Mouse (Mus musculus): ENCODE data around the gene Ccdc153. TPM values are rescaled to one million over a fixed set of nuclear protein-coding genes. Genes with fewer than 3 reads are reported as not detected.

Ccdc153 gene
- polyA plus RNA-seq, 1 experiment from 2014 or later, result not detected

GRCm38 (mm10) chr9:44287003-44287400, 46.5 kb downstream of the Ccdc153 start:
- Histone ChIP-seq H3K9me3 (replicated peaks) (no peaks in the 10 kb centered on the region), H3K4me2 (peak overlapping the region; percentile 78), H3K9ac (peak overlapping the region; percentile 92), H3K4me1 (replicated peaks) (peaks cover 62% of the 10 kb centered on the region), H3K4me3 (replicated peaks) (peak overlapping the region; percentile 77), H3K27me3 (peaks cover 15% of the 10 kb centered on the region; the same call in 1 of the 2 replicates), H3K36me3 (replicated peaks) (peaks cover 52% of the 10 kb centered on the region), H3K27ac (replicated peaks) (peak overlapping the region; percentile 89)
- 0 out of 2 replicates have a peak, but pooled peaks have one; percentile 6 for ATAC-seq (ENCODE audit: insufficient read depth)
- 12% methylated on average over 11 of the region's 11 CpGs for WGBS (ENCODE audit: insufficient replicate concordance)

GRCm38 (mm10) chr9:44287401-44288075, 47.1 kb downstream of the Ccdc153 start:
- H3K4me1 ChIP-seq (replicated peaks), result peaks cover 65% of the 10 kb centered on the region
- H3K9ac ChIP-seq, result peak overlapping the region; percentile 92
- 2% methylated on average over 47 of the region's 47 CpGs for WGBS (ENCODE audit: insufficient replicate concordance)

DNA sequence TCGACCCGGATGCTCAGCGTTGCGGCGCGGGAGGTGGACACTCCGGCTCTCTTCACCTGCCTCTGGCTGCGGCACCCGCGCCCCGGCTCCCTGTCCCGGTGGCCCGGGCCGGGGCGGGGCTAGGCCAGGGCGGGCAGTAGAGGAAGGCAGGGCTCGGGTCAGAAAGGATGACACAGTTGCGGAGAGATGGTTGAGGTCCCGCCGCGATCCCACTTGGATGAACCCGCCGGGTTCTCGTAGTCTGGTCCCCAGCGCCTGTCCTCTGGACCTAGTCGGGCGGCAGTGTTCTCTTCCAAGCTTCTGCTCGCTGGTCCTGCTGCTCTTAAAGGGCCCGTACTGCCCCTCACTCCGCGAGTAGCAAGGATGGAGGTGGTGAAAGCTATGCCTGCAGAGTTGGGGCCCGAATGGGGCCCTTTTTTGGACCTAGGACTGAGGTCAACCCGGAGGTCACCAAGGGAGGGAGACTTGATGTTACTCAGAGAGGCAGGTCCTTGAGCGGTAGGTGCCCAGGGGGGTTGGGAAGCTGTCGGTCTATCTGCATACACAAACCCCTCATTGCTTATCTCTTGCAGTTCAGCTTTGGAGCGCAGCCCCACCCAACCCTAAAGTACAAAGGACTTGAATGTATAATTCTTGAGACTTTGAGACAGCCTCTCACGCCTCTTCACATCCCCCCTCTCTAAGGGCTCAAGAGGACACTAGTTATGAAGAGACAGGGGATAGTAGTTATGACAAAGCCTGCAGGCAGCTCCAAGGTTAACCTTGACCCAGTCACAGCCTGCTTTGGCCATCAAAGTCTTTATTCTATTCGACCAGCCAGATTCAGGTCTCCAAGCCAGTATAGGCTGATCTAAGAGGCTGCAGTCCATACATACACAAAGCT, 47.8 kb downstream of the Ccdc153 start, which contains the start of gene Abcg4:
Abcg4 (minus strand) TSS at position 540 of the 883 bp plus-strand sequence.
- H3K36me3 ChIP-seq (replicated peaks), result peaks cover 55% of the 10 kb centered on the region
- ATAC-seq (ENCODE audit: insufficient read depth), result peak; percentile 86
- peaks cover 73% of the 10 kb centered on the region for H3K4me1 ChIP-seq (replicated peaks)

More at GRCm38 (mm10) chr9:44287401-44288075, 47.1 kb downstream of the Ccdc153 start:
- Histone ChIP-seq H3K36me3 (replicated peaks) (peaks cover 52% of the 10 kb centered on the region), H3K27ac (replicated peaks) (peak overlapping the region; percentile 89), H3K4me2 (peak overlapping the region; percentile 78), H3K27me3 (peaks cover 15% of the 10 kb centered on the region; the same call in 1 of the 2 replicates), H3K9me3 (replicated peaks) (no peaks in the 10 kb centered on the region), H3K4me3 (replicated peaks) (peak overlapping the region; percentile 77)
- peak; percentile 32 for ATAC-seq (ENCODE audit: insufficient read depth)

GRCm38 (mm10) chr9:44288959-44289291, 48.4 kb downstream of the Ccdc153 start:
- Histone ChIP-seq H3K9me3 (replicated peaks) (no peaks in the 10 kb centered on the region), H3K4me3 (replicated peaks) (peak overlapping the region; percentile 77), H3K27me3 (peaks cover 15% of the 10 kb centered on the region; the same call in 1 of the 2 replicates), H3K4me1 (replicated peaks) (peaks cover 68% of the 10 kb centered on the region), H3K36me3 (replicated peaks) (peaks cover 55% of the 10 kb centered on the region), H3K27ac (replicated peaks) (peak overlapping the region; percentile 89), H3K9ac (peak overlapping the region; percentile 92), H3K4me2 (peak overlapping the region; percentile 78)
- 6% methylated on average over 11 of the region's 11 CpGs for WGBS (ENCODE audit: insufficient replicate concordance)
- ATAC-seq (ENCODE audit: insufficient read depth), result peak; percentile 35

More for the DNA sequence above, 47.8 kb downstream of the Ccdc153 start, which contains the start of gene Abcg4:
- Histone ChIP-seq H3K27me3 (peaks cover 15% of the 10 kb centered on the region; the same call in 1 of the 2 replicates), H3K4me3 (replicated peaks) (peak within 1 kb of the TSS; percentile 77), H3K9ac (peak within 1 kb of the TSS; percentile 92), H3K27ac (replicated peaks) (peak within 1 kb of the TSS; percentile 89), H3K4me2 (peak within 1 kb of the TSS; percentile 78), H3K9me3 (replicated peaks) (no peaks in the 10 kb centered on the region)
- under 1% methylated on average over 38 of the region's 38 CpGs for WGBS (ENCODE audit: insufficient replicate concordance)

DNA sequence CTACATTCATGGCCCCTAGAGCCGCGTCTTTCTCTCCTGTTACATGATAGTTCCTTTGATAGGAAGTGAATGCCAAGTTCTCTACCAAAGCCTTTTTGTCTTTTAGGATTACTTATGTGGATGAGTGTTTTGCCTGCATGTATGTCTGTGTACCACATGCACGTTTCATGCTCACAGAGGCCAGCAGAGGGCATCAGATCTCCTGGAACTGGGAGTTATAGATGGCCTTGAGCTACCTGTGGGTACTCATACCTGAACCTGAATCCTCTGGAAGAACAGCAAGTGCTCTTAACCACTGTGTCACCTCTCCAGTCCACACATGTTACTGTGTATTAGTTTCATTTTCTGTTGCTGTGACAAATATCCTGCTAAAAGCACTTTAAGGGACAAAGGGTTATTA, 52.0 kb downstream of the Ccdc153 start:
- Histone ChIP-seq H3K9ac (no peak overlapping the region), H3K4me1 (replicated peaks) (peaks cover 42% of the 10 kb centered on the region), H3K4me2 (no peak overlapping the region), H3K27me3 (peaks cover 7% of the 10 kb centered on the region; the same call in 1 of the 2 replicates), H3K9me3 (replicated peaks) (no peaks in the 10 kb centered on the region), H3K4me3 (replicated peaks) (no peak overlapping the region), H3K36me3 (replicated peaks) (peaks cover 75% of the 10 kb centered on the region), H3K27ac (replicated peaks) (no peak overlapping the region)
- no peak for ATAC-seq (ENCODE audit: insufficient read depth)
- WGBS (ENCODE audit: insufficient replicate concordance), result 62% methylated on average over 3 of the region's 3 CpGs

Other genes with a start within 250 kb of the Ccdc153 start
- 0.15 and 0.26 TPM in 2 replicates for gene Thy1, start 197.3 kb upstream of the Ccdc153 start, polyA plus RNA-seq (2015; fragmentation: Nextera tagmentation; extraction: Ambion mirVana)
- gene Usp2, start 173.7 kb upstream of the Ccdc153 start, polyA plus RNA-seq (2015; fragmentation: Nextera tagmentation; extraction: Ambion mirVana), result 3.7 and 4.3 TPM in 2 replicates
- 0.10 TPM in 1 of 2 replicates, not detected in the other for gene Mfrp, start 138.9 kb upstream of the Ccdc153 start, polyA plus RNA-seq (2015; fragmentation: Nextera tagmentation; extraction: Ambion mirVana)
- 0.29 and 0.53 TPM in 2 replicates for gene C1qtnf5, start 133.4 kb upstream of the Ccdc153 start, polyA plus RNA-seq (2015; fragmentation: Nextera tagmentation; extraction: Ambion mirVana)
- gene Gm49380, start 127.2 kb upstream of the Ccdc153 start, polyA plus RNA-seq (2015; fragmentation: Nextera tagmentation; extraction: Ambion mirVana), result not detected in 2 replicates
- 35.2 and 38.4 TPM in 2 replicates for gene Rnf26, start 127.2 kb upstream of the Ccdc153 start, polyA plus RNA-seq (2015; fragmentation: Nextera tagmentation; extraction: Ambion mirVana)
- 4.4 and 4.8 TPM in 2 replicates for gene Mcam, start 106.2 kb upstream of the Ccdc153 start, polyA plus RNA-seq (2015; fragmentation: Nextera tagmentation; extraction: Ambion mirVana)
- 5.1 and 5.8 TPM in 2 replicates for gene Cbl, start 6.6 kb upstream of the Ccdc153 start, polyA plus RNA-seq (2015; fragmentation: Nextera tagmentation; extraction: Ambion mirVana)
- 0.07 TPM in 1 of 2 replicates, not detected in the other for gene Pdzd3, start 10.8 kb downstream of the Ccdc153 start, polyA plus RNA-seq (2015; fragmentation: Nextera tagmentation; extraction: Ambion mirVana)
- 4.1 and 4.2 TPM in 2 replicates for gene Nlrx1, start 27.9 kb downstream of the Ccdc153 start, polyA plus RNA-seq (2015; fragmentation: Nextera tagmentation; extraction: Ambion mirVana)
- 16.4 and 18.6 TPM in 2 replicates for gene Abcg4, start 47.9 kb downstream of the Ccdc153 start, polyA plus RNA-seq (2015; fragmentation: Nextera tagmentation; extraction: Ambion mirVana)
- 12.7 and 14.2 TPM in 2 replicates for gene Hinfp, start 65.0 kb downstream of the Ccdc153 start, polyA plus RNA-seq (2015; fragmentation: Nextera tagmentation; extraction: Ambion mirVana)
- 9.6 and 10.4 TPM in 2 replicates for gene C2cd2l, start 79.6 kb downstream of the Ccdc153 start, polyA plus RNA-seq (2015; fragmentation: Nextera tagmentation; extraction: Ambion mirVana)
- 17.9 and 18.4 TPM in 2 replicates for gene Dpagt1, start 85.3 kb downstream of the Ccdc153 start, polyA plus RNA-seq (2015; fragmentation: Nextera tagmentation; extraction: Ambion mirVana)
- gene H2afx, start 94.0 kb downstream of the Ccdc153 start, polyA plus RNA-seq (2015; fragmentation: Nextera tagmentation; extraction: Ambion mirVana), result 226 and 228 TPM in 2 replicates
- 1,466 and 1,543 TPM in 2 replicates for gene Hmbs, start 103.6 kb downstream of the Ccdc153 start, polyA plus RNA-seq (2015; fragmentation: Nextera tagmentation; extraction: Ambion mirVana)
- gene Vps11, start 121.0 kb downstream of the Ccdc153 start, polyA plus RNA-seq (2015; fragmentation: Nextera tagmentation; extraction: Ambion mirVana), result 14.6 and 15.1 TPM in 2 replicates
- 14.8 and 17.0 TPM in 2 replicates for gene Hyou1, start 138.8 kb downstream of the Ccdc153 start, polyA plus RNA-seq (2015; fragmentation: Nextera tagmentation; extraction: Ambion mirVana)
- gene Slc37a4, start 156.2 kb downstream of the Ccdc153 start, polyA plus RNA-seq (2015; fragmentation: Nextera tagmentation; extraction: Ambion mirVana), result 46.3 and 59.8 TPM in 2 replicates
- gene Rps25, start 166.5 kb downstream of the Ccdc153 start, polyA plus RNA-seq (2015; fragmentation: Nextera tagmentation; extraction: Ambion mirVana), result 758 and 952 TPM in 2 replicates
- 48.2 and 50.4 TPM in 2 replicates for gene Trappc4, start 166.9 kb downstream of the Ccdc153 start, polyA plus RNA-seq (2015; fragmentation: Nextera tagmentation; extraction: Ambion mirVana)
- 12.6 and 13.6 TPM in 2 replicates for gene Ccdc84, start 177.9 kb downstream of the Ccdc153 start, polyA plus RNA-seq (2015; fragmentation: Nextera tagmentation; extraction: Ambion mirVana)
- gene Foxr1, start 200.5 kb downstream of the Ccdc153 start, polyA plus RNA-seq (2015; fragmentation: Nextera tagmentation; extraction: Ambion mirVana), result 0.06 TPM in 1 of 2 replicates, not detected in the other
- gene Upk2, start 214.3 kb downstream of the Ccdc153 start, polyA plus RNA-seq (2015; fragmentation: Nextera tagmentation; extraction: Ambion mirVana), result not detected in 2 replicates
- 1.9 and 2.3 TPM in 2 replicates for gene Bcl9l, start 242.1 kb downstream of the Ccdc153 start, polyA plus RNA-seq (2015; fragmentation: Nextera tagmentation; extraction: Ambion mirVana)

Measured in liver, embryonic 15.5 days (tissue).